Mouse (Mus musculus) neural tube, embryonic 15.5 days (tissue): ENCODE data around the gene Eif2a. TPM values are rescaled to one million over a fixed set of nuclear protein-coding genes. Genes with fewer than 3 reads are reported as not detected.
"Not testable (repeated sequence)": the region's sequence is repeated elsewhere in the genome, so short reads cannot be mapped to it uniquely, and the experiment has no call there.

ENCODE experiments used
- ATAC-seq: fragments of 200-750 bp; cut with Nextera tagmentation; 2 replicates; pipeline ENCODE4 v1.8.0; 2017; ENCODE audit warnings: mild to moderate bottlenecking, moderate TSS enrichment, moderate library complexity; ENCODE audit not compliant: low FRiP score
- H3K27ac ChIP-seq: fragments of 300-500 bp; sonication (generic); replicated peaks from 2 replicates; pipeline ENCODE4 v1.5.1; 2015; ENCODE audit warnings: mild to moderate bottlenecking, inconsistent platforms
- H3K27me3 ChIP-seq: fragments of 300-500 bp; sonication (generic); replicated peaks from 2 replicates; pipeline ENCODE4 v1.6.1; 2015; ENCODE audit warnings: inconsistent platforms
- H3K36me3 ChIP-seq: fragments of 300-500 bp; sonication (generic); 2 replicates; pipeline ENCODE4 v1.6.1; 2015; ENCODE audit warnings: inconsistent platforms
- H3K4me1 ChIP-seq: fragments of 300-500 bp; sonication (generic); 2 replicates; pipeline ENCODE4 v1.6.1; 2015; ENCODE audit warnings: inconsistent platforms
- H3K4me2 ChIP-seq: fragments of 300-500 bp; sonication (generic); 2 replicates; pipeline ENCODE4 v1.6.1; 2015; ENCODE audit warnings: inconsistent platforms, mild to moderate bottlenecking, moderate library complexity
- H3K4me3 ChIP-seq: fragments of 300-500 bp; sonication (generic); replicated peaks from 2 replicates; pipeline ENCODE4 v1.5.1; 2015; ENCODE audit warnings: mild to moderate bottlenecking, inconsistent platforms
- H3K9ac ChIP-seq: fragments of 300-500 bp; sonication (generic); replicated peaks from 2 replicates; pipeline ENCODE4 v1.6.1; 2015; ENCODE audit warnings: mild to moderate bottlenecking, inconsistent platforms
- H3K9me3 ChIP-seq: fragments of 300-500 bp; sonication (generic); replicated peaks from 2 replicates; pipeline ENCODE4 v1.6.1; 2016; ENCODE audit warnings: inconsistent platforms
- WGBS: fragments of 180-500 bp; shearing (Covaris S2); methylation state at CpG from one replicate; pipeline ENCODE4 v1.1.7; 2015; ENCODE audit warnings: mixed read lengths; 5-methylcytosine and 5-hydroxymethylcytosine counted together
- polyA plus RNA-seq: library from polyadenylated mRNA; unstranded; fragments of >200 nt; fragmentation: Nextera tagmentation; extraction: Ambion mirVana; gene quantifications from 2 replicates; pipeline ENCODE4 v1.2.1, GENCODE M21; 2015

Gene Eif2a
- polyA plus RNA-seq, 1 experiment from 2014 or later, result 34.3 TPM

- ATAC-seq, result no peak
- Histone ChIP-seq H3K27me3 (no peaks in the 10 kb centered on the region), H3K4me3 (no peak overlapping the region), H3K4me2 (no peak overlapping the region), H3K4me1 (peaks cover 31% of the 10 kb centered on the region), H3K36me3 (peaks cover 8% of the 10 kb centered on the region), H3K9ac (no peak overlapping the region), H3K9me3 (no peaks in the 10 kb centered on the region), H3K27ac (no peak overlapping the region)
- 83% methylated on average over 4 of the region's 4 CpGs for WGBS
Measured at GRCm38 (mm10) chr3:58581530-58581929, 55.9 kb downstream of the Eif2a start.

- no peak overlapping the region for H3K4me2 ChIP-seq
- ATAC-seq, result no peak
- 90% methylated on average over 5 of the region's 5 CpGs for WGBS
Measured at GRCm38 (mm10) chr3:58582297-58582696, 56.7 kb downstream of the Eif2a start.

GRCm38 (mm10) chr3:58582788-58583426, 57.3 kb downstream of the Eif2a start:
- Histone ChIP-seq H3K36me3 (peaks cover 19% of the 10 kb centered on the region), H3K9me3 (no peaks in the 10 kb centered on the region), H3K4me1 (peaks cover 29% of the 10 kb centered on the region), H3K4me3 (no peak overlapping the region), H3K9ac (no peak overlapping the region), H3K4me2 (no peak overlapping the region), H3K27ac (no peak overlapping the region), H3K27me3 (no peaks in the 10 kb centered on the region)
- WGBS, result 76% methylated on average over 5 of the region's 5 CpGs
- ATAC-seq, result no peak

More at GRCm38 (mm10) chr3:58582297-58582696, 56.7 kb downstream of the Eif2a start:
- no peaks in the 10 kb centered on the region for H3K27me3 ChIP-seq
- no peak overlapping the region for H3K4me3 ChIP-seq
- H3K9me3 ChIP-seq, result no peaks in the 10 kb centered on the region
- no peak overlapping the region for H3K9ac ChIP-seq
- peaks cover 14% of the 10 kb centered on the region for H3K36me3 ChIP-seq
- peaks cover 31% of the 10 kb centered on the region for H3K4me1 ChIP-seq
- H3K27ac ChIP-seq, result no peak overlapping the region

GRCm38 (mm10) chr3:58590544-58590943, 64.9 kb downstream of the Eif2a start:
- H3K36me3 ChIP-seq, result peaks cover 40% of the 10 kb centered on the region
- not testable (repeated sequence) for H3K4me2 ChIP-seq, H3K27me3 ChIP-seq, H3K4me1 ChIP-seq, H3K4me3 ChIP-seq, H3K9ac ChIP-seq, ATAC-seq, H3K27ac ChIP-seq, H3K9me3 ChIP-seq
- 86% methylated on average over 4 of the region's 4 CpGs for WGBS

GRCm38 (mm10) chr3:58592666-58593065, 67.0 kb downstream of the Eif2a start:
- not testable (repeated sequence) for H3K4me1 ChIP-seq, H3K9me3 ChIP-seq, H3K4me2 ChIP-seq, ATAC-seq, H3K27me3 ChIP-seq, H3K9ac ChIP-seq, H3K4me3 ChIP-seq, H3K27ac ChIP-seq
- 67% methylated on average over 7 of the region's 7 CpGs for WGBS
- peaks cover 25% of the 10 kb centered on the region for H3K36me3 ChIP-seq

GRCm38 (mm10) chr3:58593623-58594022, 68.0 kb downstream of the Eif2a start:
- H3K27me3 ChIP-seq, result no peaks in the 10 kb centered on the region
- no peaks in the 10 kb centered on the region for H3K4me1 ChIP-seq
- H3K9me3 ChIP-seq, result no peaks in the 10 kb centered on the region
- H3K36me3 ChIP-seq, result peaks cover 22% of the 10 kb centered on the region
- H3K4me3 ChIP-seq, result no peak overlapping the region
- no peak overlapping the region for H3K27ac ChIP-seq
- H3K4me2 ChIP-seq, result no peak overlapping the region
- no peak overlapping the region for H3K9ac ChIP-seq
- 26% methylated on average over 5 of the region's 5 CpGs for WGBS
- ATAC-seq, result no peak

Other genes with a start within 250 kb of the Eif2a start
- 7.7 and 8.6 TPM in 2 replicates for gene Tsc22d2, start 111.1 kb upstream of the Eif2a start, polyA plus RNA-seq
- 57.8 and 77.5 TPM in 2 replicates for gene Serp1, start 71 bp downstream of the Eif2a start, polyA plus RNA-seq
- gene Selenot, start 50.8 kb downstream of the Eif2a start, polyA plus RNA-seq, result 25.5 and 27.2 TPM in 2 replicates
- gene Erich6, start 111.4 kb downstream of the Eif2a start, polyA plus RNA-seq, result 0.18 TPM in 1 of 2 replicates, not detected in the other
- gene Siah2, start 166.6 kb downstream of the Eif2a start, polyA plus RNA-seq, result 10.2 and 12.2 TPM in 2 replicates